Mouse (Mus musculus) ES-Bruce4 (cell line): ENCODE results near the gene Daglb.

Experiments
- CTCF ChIP-seq: IDR thresholded peaks from one replicate; pipeline ENCODE4 v1.8.1; 2011; ENCODE audit warnings: low read depth, low read length
- POLR2A ChIP-seq: IDR thresholded peaks from one replicate; pipeline ENCODE4 v1.8.1; 2011; ENCODE audit warnings: low read length; ENCODE audit not compliant: insufficient read depth

DNA sequence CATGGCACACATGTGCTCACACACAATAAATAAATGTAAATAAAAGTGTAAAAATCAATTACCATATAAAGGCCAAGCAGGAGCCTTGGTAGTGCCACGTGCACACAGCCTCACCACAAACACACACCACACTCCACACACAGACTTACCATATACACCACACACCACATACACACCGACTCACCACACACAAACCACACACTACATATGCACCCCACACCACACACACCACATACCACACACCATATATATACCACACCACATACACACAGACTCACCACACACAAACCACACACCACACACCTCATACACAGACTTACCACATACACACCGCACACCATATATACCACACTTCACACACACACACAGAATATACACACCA lies 6.8 kb downstream of the Daglb start:
- TF ChIP-seq CTCF, result no peak
- TF ChIP-seq POLR2A, result no peak
